Mouse (Mus musculus) neutrophil, adult 5-6 weeks (primary cell): Measurements from ENCODE around the gene Golga2. TPM values are rescaled to one million over a fixed set of nuclear protein-coding genes. Genes with fewer than 3 reads are reported as not detected.

ENCODE experiments used
- ATAC-seq: fragments of 151-379, 151-347 bp; 2 replicates; pipeline ENCODE4 v1.8.0; 2017; ENCODE audit warnings: mild to moderate bottlenecking, moderate TSS enrichment; ENCODE audit not compliant: insufficient number of reproducible peaks, poor library complexity, low FRiP score, severe bottlenecking; ENCODE audit errors: extremely low read depth
- total RNA-seq: library from RNA; stranded (forward); fragments of 200-1000 nt; gene quantifications from 2 replicates; pipeline ENCODE4 v1.2.3, GENCODE M21; 2017

Gene Golga2
- total RNA-seq, 1 experiment from 2014 or later, result 88.5 TPM

GRCm38 (mm10) chr2:32312318-32312964, 25.3 kb downstream of the Golga2 start:
- ATAC-seq, result peak; percentile 52

GRCm38 (mm10) chr2:32314831-32315230, 27.6 kb downstream of the Golga2 start:
- no peak for ATAC-seq

- ATAC-seq, result no peak
Measured at GRCm38 (mm10) chr2:32315751-32316150, 28.6 kb downstream of the Golga2 start.

- no peak for ATAC-seq
Measured at GRCm38 (mm10) chr2:32316887-32317656, 29.9 kb downstream of the Golga2 start.

- ATAC-seq, result no peak
Measured at GRCm38 (mm10) chr2:32317791-32318417, 30.7 kb downstream of the Golga2 start.

GRCm38 (mm10) chr2:32318709-32319585, 31.8 kb downstream of the Golga2 start:
- ATAC-seq, result no peak

- ATAC-seq, result no peak
Measured at GRCm38 (mm10) chr2:32319586-32320580, 32.7 kb downstream of the Golga2 start.

GRCm38 (mm10) chr2:32320721-32321120, 33.5 kb downstream of the Golga2 start:
- ATAC-seq, result no peak

- no peak for ATAC-seq
Measured at GRCm38 (mm10) chr2:32321591-32322298, 34.6 kb downstream of the Golga2 start.

GRCm38 (mm10) chr2:32322754-32323741, 35.9 kb downstream of the Golga2 start:
- no peak for ATAC-seq

GRCm38 (mm10) chr2:32324322-32324721, 37.1 kb downstream of the Golga2 start:
- no peak for ATAC-seq

- no peak for ATAC-seq
Measured at GRCm38 (mm10) chr2:32325342-32325741, 38.2 kb downstream of the Golga2 start.

GRCm38 (mm10) chr2:32327200-32327599, 40.0 kb downstream of the Golga2 start:
- no peak for ATAC-seq

GRCm38 (mm10) chr2:32328911-32329460, 41.8 kb downstream of the Golga2 start:
- ATAC-seq, result no peak

GRCm38 (mm10) chr2:32329531-32329930, 42.3 kb downstream of the Golga2 start:
- ATAC-seq, result no peak

- ATAC-seq, result no peak
Measured at GRCm38 (mm10) chr2:32332159-32332558, 45.0 kb downstream of the Golga2 start.
